Mouse (Mus musculus): ENCODE measurements around the gene Hoxc10.

Gene Hoxc10

DNA sequence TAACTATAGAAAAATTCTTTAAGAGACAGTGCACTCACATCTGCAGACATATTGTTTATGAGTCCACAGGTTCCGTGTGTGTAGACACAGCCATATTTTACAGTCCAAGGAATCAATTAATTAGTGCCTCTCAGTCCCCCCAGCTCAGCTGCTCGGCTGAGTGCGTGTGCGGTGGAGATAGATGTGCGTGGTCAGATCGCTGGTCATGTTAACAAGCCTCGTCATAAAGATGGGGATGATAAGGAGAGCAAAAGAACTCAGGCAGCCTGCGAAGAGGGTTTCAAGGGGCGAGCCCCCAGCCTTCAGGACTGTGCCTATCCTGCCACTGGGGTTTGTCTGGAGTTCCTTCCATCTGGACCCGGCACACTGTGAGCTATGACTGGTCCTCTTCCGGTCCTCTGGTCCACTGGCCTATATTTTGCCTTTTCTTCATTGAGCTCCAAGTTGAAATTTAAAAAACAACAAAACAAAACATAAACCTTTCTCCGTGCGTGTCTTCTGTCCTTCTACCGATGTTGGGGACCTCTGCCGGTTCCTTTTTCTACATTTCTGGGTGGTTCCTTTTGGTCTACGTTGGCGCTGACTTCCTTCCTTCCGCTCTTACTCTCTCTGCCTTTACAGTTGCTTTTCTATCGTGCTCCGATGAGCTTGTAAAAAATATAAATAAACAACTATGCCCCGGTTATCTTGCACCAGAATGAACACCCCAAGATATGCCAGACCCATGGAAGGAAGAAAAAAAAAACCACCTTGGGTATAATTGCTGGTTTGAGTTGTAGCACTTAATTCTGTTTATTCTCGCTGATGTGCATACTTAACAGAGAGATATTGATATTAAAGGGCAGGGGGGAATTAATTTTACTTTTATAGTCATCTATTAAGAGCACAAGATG is 21.2 kb upstream of the Hoxc10 start:
- DNase-seq: no peak

DNA sequence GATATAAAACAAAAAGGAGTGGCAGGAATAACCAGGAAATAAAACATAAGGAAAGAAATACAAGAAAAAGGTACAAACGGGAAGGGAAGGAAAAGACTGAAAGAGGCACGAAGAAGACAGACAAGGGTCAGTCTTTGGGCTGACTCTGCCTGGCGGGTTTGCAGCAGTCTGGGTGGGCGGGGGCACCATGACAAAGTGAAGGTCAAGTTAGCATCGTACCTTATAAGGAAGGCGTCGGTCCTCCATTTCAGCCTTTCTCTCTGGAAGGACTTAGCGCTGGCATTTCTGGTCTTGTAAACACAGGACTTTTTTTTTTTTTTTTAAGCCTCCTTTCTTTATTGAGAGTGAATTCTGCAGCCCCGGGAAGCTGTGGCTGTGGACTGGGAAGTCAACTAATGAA is 19.3 kb upstream of the Hoxc10 start:
- no peak for DNase-seq

GRCm38 (mm10) chr15:102948842-102949241 is 17.8 kb upstream of the Hoxc10 start:
- DNase-seq: no peak

GRCm38 (mm10) chr15:102949696-102950095 is 16.9 kb upstream of the Hoxc10 start:
- no peak for DNase-seq

GRCm38 (mm10) chr15:102950877-102951276 is 15.7 kb upstream of the Hoxc10 start:
- no peak for DNase-seq

DNA sequence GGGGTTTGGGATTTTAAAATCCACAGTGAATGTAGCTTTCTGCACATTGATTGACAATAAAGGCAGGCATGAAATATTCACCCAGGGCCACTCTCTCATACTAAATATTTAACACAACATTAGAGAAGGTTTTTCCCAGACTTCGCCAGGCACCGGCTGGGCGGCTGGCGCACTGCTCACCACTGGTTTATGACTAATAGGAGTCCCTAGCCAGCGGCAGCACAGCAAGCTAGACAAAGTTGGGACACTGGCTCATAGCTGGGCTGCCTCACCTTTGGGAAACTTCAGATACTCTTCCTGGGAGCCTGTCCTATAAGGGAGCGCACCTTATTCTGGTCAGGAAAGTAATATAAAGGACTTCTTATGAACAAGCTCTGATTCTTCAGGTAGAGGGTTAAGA is 13.0 kb upstream of the Hoxc10 start:
- no peak for DNase-seq

- no peak for DNase-seq
Observed at GRCm38 (mm10) chr15:102954192-102955006, 12.2 kb upstream of the Hoxc10 start, which contains the start of gene Hoxc11. Gene Hoxc11, plus strand, starts transcription at chr15:102954427.

DNA sequence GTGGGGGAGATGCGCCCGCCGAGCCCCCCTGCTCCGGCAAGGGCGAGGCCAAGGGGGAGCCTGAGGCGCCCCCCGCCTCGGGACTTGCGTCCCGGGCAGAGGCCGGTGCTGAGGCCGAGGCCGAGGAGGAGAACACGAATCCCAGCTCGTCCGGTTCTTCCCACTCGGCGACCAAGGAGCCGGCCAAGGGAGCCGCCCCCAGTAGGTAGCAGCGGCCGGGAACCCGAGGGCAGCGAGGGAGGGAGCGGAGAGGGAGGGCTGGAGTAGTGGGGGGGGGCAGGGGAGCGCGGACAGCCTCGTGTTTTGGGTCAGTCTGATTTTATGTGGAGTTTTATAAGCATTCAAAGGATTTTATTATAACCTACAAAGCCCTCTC is 11.6 kb upstream of the Hoxc10 start:
- DNase-seq: no peak

DNA sequence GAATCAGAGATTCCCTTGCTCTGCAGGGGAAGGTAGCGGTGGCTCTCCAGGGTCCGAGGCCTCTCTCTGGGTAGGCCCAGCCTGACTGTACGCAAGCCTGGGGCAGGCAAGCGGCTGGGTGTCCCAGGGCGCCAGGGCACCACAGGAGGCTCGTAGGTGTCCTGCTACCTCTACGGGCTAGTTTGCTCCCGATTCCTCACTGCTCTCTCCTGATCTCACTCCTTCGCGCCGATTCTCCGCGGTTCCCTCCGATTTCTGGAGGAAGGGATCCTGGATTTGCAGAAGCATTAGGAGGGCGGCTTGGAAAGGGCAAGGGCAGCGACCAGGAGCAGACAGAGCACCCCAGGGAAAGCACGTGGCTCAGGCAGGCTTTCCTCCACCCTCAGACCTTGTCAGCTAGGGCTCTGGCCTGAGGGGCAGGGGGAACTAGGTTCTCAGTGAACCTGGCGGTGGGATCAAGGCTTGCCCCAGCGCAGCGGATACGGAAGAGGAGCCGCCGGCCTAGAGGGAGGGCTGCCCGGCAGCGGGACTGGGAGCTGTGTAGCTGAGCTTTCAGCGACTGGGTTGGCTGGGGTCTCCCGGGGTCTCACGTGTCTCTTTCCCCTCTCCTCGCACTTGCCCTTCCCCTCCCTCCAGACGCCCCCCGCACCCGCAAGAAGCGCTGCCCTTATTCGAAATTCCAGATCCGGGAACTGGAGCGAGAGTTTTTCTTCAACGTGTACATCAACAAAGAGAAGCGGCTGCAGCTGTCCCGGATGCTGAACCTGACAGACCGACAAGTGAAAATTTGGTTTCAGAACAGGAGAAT is 10.6 kb upstream of the Hoxc10 start:
- DNase-seq: no peak

DNA sequence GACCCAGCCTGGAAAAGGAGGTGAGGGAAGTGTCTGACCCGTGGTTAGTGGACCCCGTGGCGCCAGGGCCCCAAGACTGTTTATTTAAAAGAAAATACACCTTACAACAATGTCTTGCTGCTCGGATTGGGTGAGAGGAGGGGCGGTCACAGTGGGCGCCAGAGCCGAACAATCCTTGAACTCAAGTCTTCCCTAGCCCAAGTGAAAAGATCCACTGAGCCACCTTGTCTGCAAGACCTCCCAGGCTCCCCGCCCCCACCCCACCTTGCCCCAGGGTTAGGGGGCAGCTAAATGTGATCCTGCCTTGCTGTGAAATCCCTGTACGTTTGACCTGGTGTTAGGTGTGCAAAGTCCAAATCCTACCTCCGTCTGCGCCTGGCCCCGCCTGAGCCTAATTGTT is 9.7 kb upstream of the Hoxc10 start:
- no peak for DNase-seq

DNA sequence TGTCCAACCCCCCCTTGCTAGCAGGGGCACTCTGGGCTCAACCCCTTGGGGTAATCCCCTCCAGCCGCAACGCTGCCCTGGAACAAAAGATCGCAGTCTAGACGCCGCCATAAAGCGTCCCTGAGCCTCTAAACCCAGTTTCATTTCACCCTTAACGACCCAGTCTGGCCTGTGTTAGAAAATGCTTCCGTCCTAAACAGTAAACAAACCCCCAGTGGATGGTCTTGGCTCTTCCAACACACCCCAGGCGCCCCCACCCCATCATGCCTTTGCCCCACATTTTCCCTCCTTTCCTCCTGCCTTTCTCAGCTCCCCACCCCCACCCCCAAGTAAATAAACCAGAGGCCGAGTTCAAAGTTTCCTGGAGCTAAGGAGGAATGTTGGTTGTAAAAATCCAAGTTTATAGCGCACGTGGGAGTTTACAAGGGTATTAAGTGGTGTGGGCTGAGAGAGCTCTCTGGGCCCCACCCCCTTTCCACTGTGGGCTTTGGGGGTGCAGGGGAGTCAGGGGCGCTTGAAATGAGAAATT is 6.9 kb upstream of the Hoxc10 start:
- no peak for DNase-seq

- no peak for DNase-seq
Observed at GRCm38 (mm10) chr15:102961728-102962127, 4.9 kb upstream of the Hoxc10 start.

DNA sequence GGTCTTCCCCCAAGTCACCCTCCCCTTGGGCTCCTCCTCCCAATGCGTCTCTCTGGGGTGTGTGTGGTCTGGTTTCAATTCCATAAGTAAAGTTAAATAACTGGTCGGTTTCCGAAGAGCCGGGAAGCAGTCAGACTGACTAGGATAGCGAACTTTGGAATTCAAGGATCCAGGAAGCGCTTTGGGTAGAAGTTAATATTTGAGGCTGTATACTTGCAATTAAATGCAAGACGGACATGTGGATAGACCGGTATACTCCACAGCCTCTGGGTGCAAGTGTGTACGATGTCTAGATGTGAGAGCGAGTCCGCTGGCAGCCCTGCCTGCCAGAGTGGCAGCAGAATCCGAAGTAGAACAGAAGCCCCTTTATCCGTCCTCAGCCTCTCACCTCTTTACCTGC is 4.1 kb upstream of the Hoxc10 start:
- DNase-seq: no peak

GRCm38 (mm10) chr15:102963259-102963658 is 3.3 kb upstream of the Hoxc10 start:
- no peak for DNase-seq

DNA sequence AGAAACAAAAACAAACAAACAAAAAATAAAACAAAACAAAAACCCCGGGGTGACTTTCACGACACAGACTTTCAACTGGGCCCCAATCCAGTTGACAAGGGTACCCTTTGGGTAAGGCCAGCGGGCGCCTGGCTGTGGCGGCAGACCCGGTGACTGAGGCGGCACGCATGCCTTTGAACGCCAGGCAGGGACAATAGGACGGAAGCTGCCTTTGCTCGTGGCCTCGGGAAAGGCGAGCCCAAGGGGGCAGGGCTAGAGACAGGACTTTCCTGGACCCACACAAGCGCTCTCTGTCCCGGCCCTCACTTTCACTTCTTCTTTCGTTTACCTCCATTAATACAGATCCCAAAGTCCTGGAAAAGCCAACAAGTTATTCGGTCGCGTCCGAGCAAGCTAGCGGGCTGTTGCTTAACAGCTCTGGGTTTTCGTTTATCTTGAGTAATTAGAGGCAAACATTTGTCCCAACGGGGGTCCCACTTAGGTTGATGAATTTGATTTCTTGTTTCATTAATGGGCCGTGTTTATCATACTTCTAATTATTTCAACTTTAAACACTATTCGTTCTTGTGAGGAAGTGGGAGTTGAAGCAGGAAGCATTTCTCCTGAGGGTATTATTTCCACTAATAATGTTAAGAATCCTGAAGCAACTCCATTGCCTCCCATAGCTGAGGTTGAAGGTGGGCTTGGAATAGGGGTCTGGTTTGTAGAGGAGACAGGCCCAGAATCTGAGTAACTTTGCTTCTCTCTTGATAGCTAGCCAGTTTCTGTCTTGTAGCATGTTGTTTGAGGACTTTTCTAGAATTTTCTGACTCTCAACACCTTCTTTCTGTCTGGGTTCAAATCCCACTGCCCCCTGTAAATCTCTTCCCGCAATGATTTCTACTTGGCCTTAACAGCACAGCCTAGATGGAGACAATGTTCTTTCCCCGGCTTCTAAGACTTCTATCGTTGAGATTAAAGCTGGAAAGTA is 2.6 kb upstream of the Hoxc10 start:
- DNase-seq: no peak

DNA sequence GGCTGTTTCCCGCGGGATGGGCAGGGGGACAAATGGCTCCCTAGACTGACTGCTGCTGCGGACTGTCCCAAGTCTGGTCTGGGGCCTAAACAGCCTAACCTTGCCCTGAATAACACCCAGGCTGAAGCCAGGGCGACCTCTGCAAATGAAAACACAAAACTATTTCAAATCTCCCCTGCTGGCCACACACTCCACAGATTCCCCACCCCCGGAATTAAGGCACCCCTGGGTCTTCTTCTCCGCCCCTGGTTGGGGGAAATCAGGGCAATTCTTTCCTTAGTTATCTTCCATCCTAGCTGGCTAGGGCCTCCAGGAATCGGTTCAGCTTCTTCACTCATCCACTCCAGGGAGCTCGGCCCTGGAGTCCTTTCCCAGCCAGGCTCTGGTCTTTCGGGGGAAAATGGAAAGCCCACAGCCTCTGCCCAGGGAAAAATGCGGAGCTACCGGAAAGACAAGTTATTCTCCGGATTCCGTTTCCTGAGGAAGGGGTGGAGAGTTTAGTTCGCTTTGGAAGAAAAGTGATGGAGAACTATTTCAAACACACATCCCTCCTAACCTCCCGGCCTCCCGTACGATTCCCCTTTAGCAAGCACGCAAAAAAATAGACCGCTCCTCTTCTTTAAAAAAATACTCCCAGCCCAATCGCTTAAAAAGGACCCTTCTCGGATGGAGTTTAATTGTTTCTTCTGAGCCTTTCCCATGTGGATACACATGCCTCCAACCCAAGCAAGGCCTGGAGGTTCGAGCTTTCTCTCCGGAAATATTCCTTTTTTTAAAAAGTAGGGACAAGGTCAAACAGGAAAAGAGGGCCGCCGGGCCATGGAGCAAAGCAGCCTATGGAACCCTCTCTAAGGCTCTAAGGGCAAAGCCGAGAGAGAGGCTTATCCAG is 1.3 kb upstream of the Hoxc10 start:
- DNase-seq: no peak

DNA sequence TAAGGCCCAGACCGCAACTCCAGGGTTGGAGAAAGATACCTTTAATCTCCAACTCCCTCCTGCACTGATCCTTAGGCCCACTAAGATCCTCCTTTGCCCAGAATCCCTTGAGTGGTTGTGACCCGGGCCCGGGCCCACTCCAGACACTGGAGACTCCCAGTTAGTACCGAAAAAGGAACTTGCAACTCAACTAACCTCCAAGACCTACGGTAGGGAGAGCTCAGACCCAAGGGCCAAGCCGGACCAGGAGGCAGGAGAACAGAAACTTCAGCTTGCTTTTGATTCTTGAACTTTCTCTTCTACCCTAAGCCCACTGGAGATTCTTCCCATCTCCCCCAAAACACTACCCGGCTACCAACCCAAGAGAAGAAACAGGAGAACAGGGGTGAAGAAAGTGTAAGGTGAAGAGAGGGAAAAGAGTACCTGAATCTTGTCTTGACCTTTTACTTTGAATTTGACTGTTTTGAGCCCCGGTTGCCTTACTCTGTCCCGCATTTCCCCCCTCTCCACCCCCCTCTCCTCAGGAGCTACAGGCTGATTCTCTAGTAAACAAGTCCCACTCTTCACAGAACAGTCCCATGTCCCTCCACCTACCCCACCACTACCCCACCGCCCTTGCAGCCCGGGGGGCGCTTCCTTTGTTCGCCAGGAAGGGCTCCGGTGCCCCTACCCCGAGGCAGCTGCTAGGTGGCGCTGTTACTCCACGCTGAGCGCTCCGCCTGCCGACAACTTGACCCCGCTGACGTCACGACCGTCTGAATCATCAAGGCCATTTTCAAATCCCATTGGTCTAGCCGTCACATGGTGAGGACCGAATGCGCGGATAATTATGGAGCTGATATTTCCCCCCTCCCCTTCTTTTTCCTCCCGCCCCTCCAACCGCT is 462 bp upstream of the Hoxc10 start:
- DNase-seq: peak; percentile 83

GRCm38 (mm10) chr15:102967312-102967510 is 615 bp downstream of the Hoxc10 start, which contains the start of gene Hoxc5:
Gene Hoxc5, plus strand, starts transcription at chr15:102967443.
- no peak for DNase-seq

GRCm38 (mm10) chr15:102967511-102968397 is 1.2 kb downstream of the Hoxc10 start:
- DNase-seq: no peak

All from thymus, postnatal 4 days (tissue).